Mouse (Mus musculus): ENCODE data around the gene Csnk1d. TPM values are rescaled to one million over a fixed set of nuclear protein-coding genes. Genes with fewer than 3 reads are reported as not detected.

Gene Csnk1d
- total RNA-seq (2021): 100 to 1,000 TPM; 165 to 166 TPM
- long read RNA-seq, experiment 1, transcript Csnk1d-202 (10 exons, 3,500 nt): minor isoform, 49 of 150 reads
- long read RNA-seq, experiment 1, transcript Csnk1d-201 (9 exons, 3,675 nt): major isoform, 65 of 150 reads
- long read RNA-seq, experiment 1, partial matches to known transcripts: 4 of 150 reads
- long read RNA-seq, experiment 1, other reads (novel, unspliced or antisense): 32 of 150 reads
- long read RNA-seq, experiment 2, transcript Csnk1d-201 (9 exons, 3,675 nt): minor isoform, 120 of 324 reads
- long read RNA-seq, experiment 2, transcript Csnk1d-202 (10 exons, 3,500 nt): major isoform, 126 of 324 reads
- long read RNA-seq, experiment 2, partial matches to known transcripts: 27 of 324 reads
- long read RNA-seq, experiment 2, other reads (novel, unspliced or antisense): 51 of 324 reads

DNA sequence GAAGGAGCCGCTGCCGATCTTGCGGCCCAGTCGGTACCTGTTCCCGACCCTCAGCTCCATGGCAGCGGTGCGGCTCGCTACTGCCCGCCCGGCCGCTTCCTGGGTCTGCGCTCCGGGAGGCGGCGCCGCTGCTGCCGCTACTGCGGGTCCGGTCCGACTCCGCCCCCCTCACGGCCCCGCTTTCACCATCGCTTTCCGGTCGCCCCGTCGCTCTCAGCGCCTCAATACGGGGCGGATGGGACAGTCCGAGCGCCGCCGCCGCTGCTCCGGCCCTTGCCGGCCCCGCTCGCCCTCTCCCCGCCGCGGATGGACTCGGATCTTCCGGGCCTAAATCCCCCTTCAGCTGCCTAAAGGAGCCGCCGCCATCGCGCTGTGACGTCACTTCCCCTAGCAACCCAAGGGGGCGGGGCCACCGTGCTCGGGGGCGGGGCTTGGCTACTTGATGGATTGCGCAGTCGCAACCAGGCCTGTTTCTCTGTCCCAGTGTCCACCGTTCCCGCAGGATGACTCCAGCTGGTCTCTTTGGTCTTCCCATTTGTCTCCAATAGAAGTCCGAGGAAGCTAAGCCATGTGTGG is at the start of gene Csnk1d:
TSS of gene Csnk1d (minus strand) at position 380 of the 576 bp plus-strand sequence.
- peak; percentile 100 for DNase-seq (ENCODE audit: low spot score in 2 of 2)

DNA sequence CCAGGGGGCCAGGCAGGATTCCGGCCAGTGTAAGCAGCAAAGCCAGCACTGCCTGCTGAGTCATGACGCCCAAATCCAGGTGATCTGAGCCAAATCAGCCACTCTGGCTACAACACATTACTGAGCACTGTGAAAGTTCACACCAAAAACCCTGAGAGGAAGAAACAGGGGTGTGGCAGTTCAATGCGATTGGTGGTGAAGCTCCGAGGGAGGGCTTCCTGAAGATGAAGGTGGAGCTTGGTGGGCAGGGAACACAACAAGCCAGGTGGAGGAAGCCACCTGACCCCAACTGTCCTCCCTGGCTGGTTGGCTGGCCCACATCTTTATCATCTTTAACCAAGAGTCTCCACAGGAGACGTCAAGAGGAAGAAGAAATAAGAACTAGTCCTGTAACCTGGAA is 48.2 kb upstream of the Csnk1d start, which contains the start of gene Cd7:
TSS of gene Cd7 (minus strand) at position 117 of the 400 bp plus-strand sequence.
- no peak for DNase-seq (ENCODE audit: low spot score in 2 of 2)

GRCm38 (mm10) chr11:121038366-121039240 is 47.5 kb upstream of the Csnk1d start:
- DNase-seq (ENCODE audit: low spot score in 2 of 2): no peak

GRCm38 (mm10) chr11:121033118-121033517 is 42.0 kb upstream of the Csnk1d start:
- DNase-seq (ENCODE audit: low spot score in 2 of 2): no peak

- no peak for DNase-seq (ENCODE audit: low spot score in 2 of 2)
Observed at GRCm38 (mm10) chr11:121027259-121027658, 36.1 kb upstream of the Csnk1d start.

- no peak for DNase-seq (ENCODE audit: low spot score in 2 of 2)
Observed at GRCm38 (mm10) chr11:121024163-121024562, 33.0 kb upstream of the Csnk1d start.

GRCm38 (mm10) chr11:121019501-121019900 is 28.4 kb upstream of the Csnk1d start:
- no peak for DNase-seq (ENCODE audit: low spot score in 2 of 2)

DNA sequence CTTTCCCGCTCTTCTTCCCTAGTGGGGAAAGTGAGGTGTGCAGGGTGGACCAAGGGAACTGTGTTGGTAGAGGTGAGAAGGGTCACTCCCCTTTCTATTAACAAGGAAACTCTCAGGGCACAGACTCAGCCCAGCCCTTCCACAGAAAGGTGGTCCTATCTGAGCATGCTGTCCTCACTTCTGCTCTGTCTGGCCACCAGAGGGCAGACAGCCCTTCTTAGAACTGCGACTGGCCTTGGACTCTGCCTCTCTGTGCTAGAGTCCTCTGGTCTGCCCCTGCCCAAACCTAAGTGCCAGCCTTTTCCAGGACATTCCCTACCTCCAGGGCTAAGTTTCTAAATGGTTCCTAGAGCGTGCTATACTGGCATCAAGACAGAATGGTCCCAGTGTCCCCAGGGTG is 26.6 kb upstream of the Csnk1d start:
- peak in 1 of 2 experiments; percentile 28 for DNase-seq (ENCODE audit: low spot score in 2 of 2)

DNA sequence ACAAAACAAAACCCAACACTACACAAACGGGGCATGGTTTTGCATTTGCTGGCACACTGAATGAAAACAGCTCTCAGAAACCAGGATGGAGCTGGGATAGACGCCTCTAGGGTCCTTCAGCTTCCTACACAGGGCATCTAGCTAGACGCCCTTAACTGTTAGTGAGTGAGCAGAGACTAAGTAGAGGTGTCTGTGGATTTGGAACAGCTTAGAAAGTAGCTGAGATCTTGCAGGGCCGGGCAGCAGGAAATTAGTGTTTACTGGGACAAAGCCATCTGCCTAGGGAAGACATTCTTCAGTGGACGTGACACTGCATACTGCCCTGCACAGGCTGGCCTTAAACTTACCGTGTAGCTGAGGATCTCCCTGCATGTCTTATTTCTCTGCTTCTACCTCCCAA is 24.3 kb upstream of the Csnk1d start:
- DNase-seq (ENCODE audit: low spot score in 2 of 2): no peak

DNA sequence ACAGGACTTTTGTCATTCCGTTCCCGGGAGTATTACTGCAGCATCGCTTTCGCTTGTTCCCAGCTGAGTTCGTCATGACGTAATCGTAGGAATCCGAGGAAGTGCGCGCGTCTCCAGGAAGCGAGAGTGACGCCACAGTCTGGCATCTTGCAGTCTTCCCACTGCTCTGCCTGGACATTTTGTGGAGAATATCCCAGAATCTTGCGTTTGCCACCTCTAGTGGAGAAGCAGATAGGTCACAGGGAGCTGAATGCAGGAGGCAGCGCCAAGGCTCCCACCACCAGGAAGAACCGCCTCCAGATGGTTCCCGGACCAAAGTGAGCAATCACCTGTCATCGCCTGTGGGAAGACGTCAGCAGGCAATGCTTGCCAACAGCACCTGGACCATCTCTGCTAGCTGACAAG is 23.8 kb upstream of the Csnk1d start:
- no peak for DNase-seq (ENCODE audit: low spot score in 2 of 2)

GRCm38 (mm10) chr11:121013656-121014055 is 22.5 kb upstream of the Csnk1d start:
- no peak for DNase-seq (ENCODE audit: low spot score in 2 of 2)

GRCm38 (mm10) chr11:121010044-121010755 is 19.1 kb upstream of the Csnk1d start:
- no peak for DNase-seq (ENCODE audit: low spot score in 2 of 2)

DNA sequence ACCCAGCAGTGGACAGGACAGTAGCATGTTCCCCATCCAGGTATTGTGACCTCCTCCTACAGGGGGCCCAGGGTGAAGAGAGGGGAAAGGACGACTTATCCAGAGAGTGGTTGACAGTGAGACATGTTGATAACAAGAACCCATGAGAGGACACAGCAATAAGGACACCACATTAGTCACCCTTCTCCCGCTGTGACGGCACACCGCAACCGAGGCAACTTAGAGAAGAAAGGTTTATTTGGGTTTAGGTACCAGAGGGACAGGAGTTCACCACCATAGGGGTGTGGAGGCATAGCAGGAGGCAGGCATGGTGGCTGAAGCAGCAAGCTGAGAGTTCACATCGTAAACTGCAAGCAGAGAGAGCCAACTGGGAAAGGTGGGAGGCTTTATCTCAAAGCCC is 15.1 kb upstream of the Csnk1d start:
- DNase-seq (ENCODE audit: low spot score in 2 of 2): no peak

DNA sequence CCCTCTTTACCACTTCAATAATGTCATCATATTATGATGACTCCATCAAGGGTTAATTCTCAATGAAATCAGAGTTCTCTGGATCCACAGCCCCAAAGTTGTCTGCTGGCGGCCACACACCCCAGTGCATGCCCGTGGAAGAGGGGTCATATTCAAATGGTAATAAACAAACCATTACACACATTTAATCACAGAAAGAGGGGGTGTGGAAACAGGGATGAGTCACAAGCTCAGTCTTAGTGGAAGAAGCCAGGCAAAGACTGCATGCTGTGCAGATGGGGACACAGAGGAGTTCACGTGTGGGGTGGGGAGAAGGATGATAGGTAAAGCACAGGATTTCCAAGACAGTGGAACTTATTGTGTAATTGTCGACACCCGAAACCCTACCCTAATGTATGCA is 13.2 kb upstream of the Csnk1d start:
- no peak for DNase-seq (ENCODE audit: low spot score in 2 of 2)

- DNase-seq (ENCODE audit: low spot score in 2 of 2): no peak
Observed at GRCm38 (mm10) chr11:121001966-121002365, 10.8 kb upstream of the Csnk1d start.

GRCm38 (mm10) chr11:120994741-120995140 is 3.6 kb upstream of the Csnk1d start:
- no peak for DNase-seq (ENCODE audit: low spot score in 2 of 2)

DNA sequence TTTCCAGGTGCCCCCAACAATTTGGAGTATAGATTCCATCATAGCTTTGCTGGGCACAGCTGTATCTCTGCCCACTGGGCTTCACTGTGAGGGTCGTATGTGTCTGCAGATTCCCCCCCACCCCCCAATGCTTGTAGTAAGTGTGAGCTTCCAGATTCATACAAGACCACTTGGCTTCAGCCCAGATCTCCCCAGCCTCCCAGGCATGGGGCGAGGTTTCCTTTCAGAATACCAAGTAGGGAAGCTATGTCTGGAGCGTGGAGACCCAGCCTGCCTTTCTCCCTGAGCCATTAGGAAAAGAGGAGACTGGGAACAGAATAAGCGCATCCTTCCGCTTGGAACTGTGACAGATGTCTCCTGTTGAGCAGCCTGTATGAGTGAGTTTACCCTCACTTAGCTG is 2.5 kb upstream of the Csnk1d start:
- DNase-seq (ENCODE audit: low spot score in 2 of 2): no peak

DNA sequence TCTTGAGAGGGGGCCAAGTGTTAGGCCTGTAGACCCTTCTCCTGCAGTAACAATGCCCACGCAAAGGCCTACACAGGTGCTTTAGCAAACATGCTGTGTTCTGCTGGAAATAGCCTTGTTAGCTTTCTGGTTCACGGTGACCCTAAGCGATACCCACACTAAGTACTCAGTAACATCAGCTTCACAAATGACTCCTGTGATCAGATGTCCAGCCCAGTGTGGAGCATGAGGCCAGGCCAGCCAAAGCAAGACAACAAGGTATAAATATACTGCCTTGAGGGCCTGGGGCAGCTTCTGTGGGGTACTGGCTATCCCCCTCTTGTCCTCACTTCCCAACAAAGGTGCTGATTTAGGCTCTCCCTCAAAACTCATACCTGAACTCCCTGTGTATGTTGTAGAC is 1.9 kb upstream of the Csnk1d start:
- no peak for DNase-seq (ENCODE audit: low spot score in 2 of 2)

DNA sequence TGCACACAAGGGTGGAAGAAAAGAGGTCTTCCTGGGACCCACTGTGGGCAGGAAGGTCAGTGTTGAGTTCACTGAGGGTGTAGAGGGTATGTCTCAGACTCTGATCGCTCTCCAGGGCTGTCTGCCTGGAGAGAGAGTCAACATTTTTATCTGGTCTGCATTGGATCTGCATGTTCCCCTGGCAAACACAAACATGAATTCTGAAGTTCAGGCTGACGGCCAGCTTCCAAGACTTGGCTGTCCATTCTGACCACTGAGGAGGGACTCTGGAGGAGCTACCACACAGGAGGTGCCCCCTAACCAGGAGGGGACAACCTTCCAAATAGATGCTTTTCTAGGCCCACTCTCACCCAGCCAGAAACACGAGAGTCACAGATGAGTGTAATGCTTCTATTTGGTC is 661 bp upstream of the Csnk1d start:
- DNase-seq (ENCODE audit: low spot score in 2 of 2): no peak

DNA sequence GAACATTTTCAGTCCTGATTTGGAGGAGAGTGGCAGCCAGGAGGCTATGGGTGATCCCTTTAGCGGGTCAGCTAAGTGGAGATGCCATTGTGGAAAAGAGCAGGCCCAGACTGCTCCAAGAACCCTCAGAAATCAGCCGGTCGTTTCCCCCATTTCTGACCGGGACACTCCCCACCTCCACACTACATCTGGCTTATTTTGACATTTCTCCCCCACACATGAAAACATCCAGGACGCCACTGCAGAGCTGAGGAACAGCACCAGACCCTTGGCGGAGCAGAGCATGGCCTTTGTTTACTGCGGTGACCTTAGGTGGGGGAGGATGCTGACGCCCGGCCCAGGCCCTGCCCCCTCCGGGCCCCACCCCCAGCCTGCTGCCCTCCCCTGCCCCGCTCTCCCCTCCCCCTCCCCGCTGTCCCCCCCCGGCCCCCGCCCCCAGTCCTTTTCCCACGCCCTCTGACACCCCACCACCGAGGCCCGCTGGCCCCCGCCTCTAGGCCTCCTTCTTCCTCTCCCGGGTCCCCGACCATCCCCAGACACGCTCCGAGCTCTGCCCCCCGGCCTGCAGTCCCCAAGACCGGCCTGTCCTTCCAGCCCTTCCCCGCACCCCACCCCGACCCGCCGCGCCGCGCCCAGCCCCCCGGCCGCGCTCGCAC is 876 bp downstream of the Csnk1d start:
- DNase-seq (ENCODE audit: low spot score in 2 of 2): peak; percentile 40 to 41

- DNase-seq (ENCODE audit: low spot score in 2 of 2): no peak
Observed at GRCm38 (mm10) chr11:120989523-120989922, 1.6 kb downstream of the Csnk1d start.
